Mouse (Mus musculus): Measurements from ENCODE around the gene Rspry1. TPM values are rescaled to one million over a fixed set of nuclear protein-coding genes. Genes with fewer than 3 reads are reported as not detected.

The Rspry1 gene
- 18.7 and 23.5 TPM in 2 replicates for total RNA-seq (2015; ENCODE audit: low replicate concordance)
- 29.0 and 35.3 TPM in 2 replicates for total RNA-seq (2017; ENCODE audit: low replicate concordance)

DNA sequence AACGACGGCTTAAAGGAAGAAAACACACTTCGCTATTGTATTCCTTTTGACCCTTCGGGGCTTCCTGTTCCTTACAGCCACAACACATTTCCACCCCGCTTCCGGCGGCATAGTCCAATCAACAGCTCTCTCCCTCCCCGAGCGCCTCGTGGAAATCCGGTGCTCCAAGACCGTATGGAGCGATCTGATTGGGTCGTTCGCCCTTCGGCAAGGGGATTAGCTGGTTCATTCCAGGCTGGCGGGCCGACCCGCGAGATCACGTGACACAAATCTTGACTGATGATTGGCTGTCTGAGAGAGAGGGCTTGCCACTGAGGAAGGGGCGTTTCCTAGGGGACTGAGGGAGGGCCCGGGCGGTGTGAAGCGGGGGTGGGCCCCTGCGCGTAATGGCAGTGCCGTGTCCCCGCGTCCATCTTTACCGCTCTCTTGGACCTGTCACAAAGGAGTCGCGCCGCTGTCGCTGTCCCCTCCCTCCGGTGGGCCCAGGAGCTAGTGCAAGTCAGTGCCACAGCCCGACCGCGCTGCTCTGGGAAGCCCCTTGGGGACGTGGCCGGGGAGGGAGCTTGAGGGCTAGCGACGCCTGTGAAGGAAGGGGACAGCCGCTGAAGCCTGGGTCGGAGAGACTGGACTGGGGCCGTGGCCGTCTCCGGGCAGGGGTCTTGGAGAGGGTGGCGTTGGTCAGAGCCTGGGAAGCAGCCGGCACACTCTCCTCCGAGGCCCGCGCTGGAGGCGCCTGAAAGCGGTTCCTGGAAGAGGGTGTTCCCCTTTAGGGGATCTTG, at the start of gene Rspry1, which contains the start of gene Fam192a:
Gene Rspry1 (plus strand): TSS at position 331 of the 779 bp plus-strand sequence.
Gene Fam192a (minus strand): TSS at position 391 of the 779 bp plus-strand sequence.
- ATAC-seq (replicated peaks; ENCODE audit: low FRiP score, poor library complexity, severe bottlenecking), result peak; percentile 91

DNA sequence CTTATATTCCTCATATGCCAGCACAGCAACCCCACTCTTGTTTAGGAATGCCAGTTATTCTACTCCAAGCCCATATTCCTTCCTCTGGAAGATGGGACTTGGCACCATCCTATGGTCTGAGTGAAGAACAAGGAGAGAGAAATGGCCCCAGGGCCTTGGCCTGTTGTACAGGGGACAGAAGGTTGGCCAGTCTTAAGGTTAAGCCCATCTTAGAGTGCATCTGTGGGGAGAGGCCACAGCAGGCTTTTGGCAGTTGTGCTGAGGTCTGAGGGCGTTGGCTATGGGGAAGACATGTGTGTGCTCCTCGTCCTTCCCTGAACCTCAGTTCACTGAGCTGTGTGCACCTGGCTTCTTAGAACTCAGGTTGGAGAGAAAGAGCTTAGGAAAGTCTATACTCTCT, 49.0 kb upstream of the Rspry1 start:
- ATAC-seq (replicated peaks; ENCODE audit: low FRiP score, poor library complexity, severe bottlenecking), result no peak

GRCm38 (mm10) chr8:94557281-94557680, 44.5 kb upstream of the Rspry1 start:
- ATAC-seq (replicated peaks; ENCODE audit: low FRiP score, poor library complexity, severe bottlenecking), result no peak

DNA sequence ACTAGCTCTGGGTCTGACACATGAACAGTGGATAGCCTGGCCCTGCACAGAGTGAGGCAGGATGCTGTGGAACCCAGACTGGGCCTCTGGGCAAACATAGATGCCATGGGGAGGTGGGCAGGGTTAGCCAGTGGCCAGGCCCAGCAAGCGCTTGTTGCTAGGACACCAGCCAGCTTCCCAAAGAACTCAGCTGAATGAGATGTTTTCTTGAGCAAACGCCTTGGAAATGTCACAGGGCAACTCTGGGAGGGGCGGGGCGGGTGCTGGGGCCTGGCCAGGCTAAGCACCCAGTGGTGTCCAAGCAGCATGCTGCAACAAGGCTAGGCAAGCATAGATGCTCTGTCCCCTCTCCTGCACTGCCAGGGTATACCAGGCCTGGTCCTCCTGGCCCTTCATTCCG, 40.5 kb upstream of the Rspry1 start:
- no peak for ATAC-seq (replicated peaks; ENCODE audit: low FRiP score, poor library complexity, severe bottlenecking)

DNA sequence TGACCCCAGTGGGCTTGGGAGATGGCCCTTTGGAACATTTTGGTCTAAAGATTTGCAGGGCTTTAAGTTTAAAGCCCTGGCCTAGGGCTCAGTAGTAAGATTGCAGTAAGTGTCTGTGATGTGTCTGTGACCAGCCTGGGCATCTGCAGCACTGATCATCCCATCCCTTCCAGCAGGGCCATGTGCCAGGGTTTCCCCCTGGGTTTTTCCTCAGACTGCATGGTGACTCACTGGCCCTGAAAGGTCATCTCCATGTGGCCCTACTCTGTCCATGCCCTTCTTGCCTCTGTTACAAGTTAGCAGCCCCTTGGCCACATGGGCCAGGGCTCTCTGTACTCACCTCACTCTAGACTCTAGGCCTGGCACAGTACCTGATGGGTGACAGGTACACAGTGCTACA, 37.3 kb upstream of the Rspry1 start:
- ATAC-seq (replicated peaks; ENCODE audit: low FRiP score, poor library complexity, severe bottlenecking), result no peak

- no peak for ATAC-seq (replicated peaks; ENCODE audit: low FRiP score, poor library complexity, severe bottlenecking)
Observed at GRCm38 (mm10) chr8:94566033-94566432, 35.7 kb upstream of the Rspry1 start.

- no peak for ATAC-seq (replicated peaks; ENCODE audit: low FRiP score, poor library complexity, severe bottlenecking)
Observed at GRCm38 (mm10) chr8:94566446-94567158, 35.1 kb upstream of the Rspry1 start.

- ATAC-seq (replicated peaks; ENCODE audit: low FRiP score, poor library complexity, severe bottlenecking), result no peak
Observed at GRCm38 (mm10) chr8:94567159-94567849, 34.4 kb upstream of the Rspry1 start.

- ATAC-seq (replicated peaks; ENCODE audit: low FRiP score, poor library complexity, severe bottlenecking), result no peak
Observed at GRCm38 (mm10) chr8:94568098-94568497, 33.6 kb upstream of the Rspry1 start.

DNA sequence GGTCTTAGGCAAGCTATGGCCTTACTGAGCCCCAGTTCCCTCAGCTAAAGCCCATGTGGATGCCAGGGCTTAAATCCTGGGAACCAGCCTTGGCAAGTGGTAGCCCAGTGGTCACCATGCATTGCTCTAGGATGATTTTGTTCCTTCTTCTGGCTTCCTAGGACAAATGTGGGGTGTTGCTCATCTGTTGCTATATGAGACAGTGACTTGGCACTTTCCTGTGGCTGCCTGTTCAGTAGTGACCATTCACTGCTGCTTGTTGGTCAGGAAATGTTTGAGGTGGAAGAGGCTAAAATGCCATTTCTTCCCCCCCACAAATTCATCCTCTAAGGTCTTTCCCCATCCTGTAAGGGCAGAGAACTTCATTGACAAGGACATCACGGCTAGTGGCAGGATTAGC, 32.3 kb upstream of the Rspry1 start:
- ATAC-seq (replicated peaks; ENCODE audit: low FRiP score, poor library complexity, severe bottlenecking), result no peak

GRCm38 (mm10) chr8:94571896-94572295, 29.8 kb upstream of the Rspry1 start:
- ATAC-seq (replicated peaks; ENCODE audit: low FRiP score, poor library complexity, severe bottlenecking), result no peak

DNA sequence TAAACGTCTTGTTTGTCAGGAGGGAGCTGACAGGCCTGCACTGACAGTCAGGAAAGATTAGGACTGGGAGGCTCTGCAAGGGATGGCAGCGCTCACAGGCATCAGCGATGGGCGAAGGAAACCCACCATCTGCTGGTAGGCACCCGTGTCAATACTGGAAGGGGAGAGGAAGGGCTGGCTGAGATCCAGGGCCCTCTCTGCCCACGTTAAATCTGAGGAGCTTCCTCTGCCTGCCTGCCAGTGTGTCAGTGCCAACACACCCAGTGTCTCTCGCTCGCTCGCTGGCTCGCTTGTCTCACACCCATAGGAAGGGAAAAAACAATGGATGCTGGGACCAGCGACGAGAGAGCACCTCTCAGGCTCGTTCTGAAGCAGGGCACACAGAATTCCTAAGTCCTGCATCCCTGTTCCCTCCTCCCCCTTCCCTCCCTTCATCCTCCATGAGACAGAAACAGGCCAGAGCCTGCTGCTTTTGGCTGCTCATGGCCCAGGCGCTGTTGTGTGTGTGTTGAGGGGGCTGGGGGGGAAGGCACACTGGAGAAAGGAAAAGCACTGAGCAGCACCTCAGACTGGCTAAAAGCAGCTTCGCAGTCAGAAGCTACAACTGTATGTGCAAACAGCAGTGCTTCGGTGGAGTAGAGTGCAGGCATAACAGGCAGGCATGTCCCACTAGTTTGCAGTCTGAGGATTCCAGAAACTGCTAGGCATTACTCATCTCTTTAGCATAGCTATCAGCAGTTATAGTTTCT, 27.4 kb upstream of the Rspry1 start:
- ATAC-seq (replicated peaks; ENCODE audit: low FRiP score, poor library complexity, severe bottlenecking), result no peak

DNA sequence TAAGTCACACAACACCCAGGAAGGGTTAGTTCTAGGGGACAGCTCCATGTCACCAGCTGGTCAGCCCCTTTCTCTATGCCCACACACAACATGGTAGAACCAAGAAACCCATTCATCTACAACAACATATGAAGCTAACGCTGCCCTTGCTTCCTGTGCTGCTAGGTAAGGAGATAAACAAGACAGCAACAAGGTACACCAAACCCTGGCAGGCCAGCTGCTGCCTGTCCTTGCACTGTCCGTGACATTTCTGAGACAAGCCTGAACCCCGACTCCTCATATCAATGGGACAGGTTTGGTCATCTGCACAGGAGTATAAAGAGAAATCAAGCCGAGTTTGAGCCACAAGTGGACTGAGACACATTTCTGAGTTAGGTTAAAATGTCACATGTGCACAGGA, 26.6 kb upstream of the Rspry1 start:
- no peak for ATAC-seq (replicated peaks; ENCODE audit: low FRiP score, poor library complexity, severe bottlenecking)

- ATAC-seq (replicated peaks; ENCODE audit: low FRiP score, poor library complexity, severe bottlenecking), result no peak
Observed at GRCm38 (mm10) chr8:94581820-94582483, 19.8 kb upstream of the Rspry1 start.

GRCm38 (mm10) chr8:94582569-94582968, 19.2 kb upstream of the Rspry1 start:
- no peak for ATAC-seq (replicated peaks; ENCODE audit: low FRiP score, poor library complexity, severe bottlenecking)

DNA sequence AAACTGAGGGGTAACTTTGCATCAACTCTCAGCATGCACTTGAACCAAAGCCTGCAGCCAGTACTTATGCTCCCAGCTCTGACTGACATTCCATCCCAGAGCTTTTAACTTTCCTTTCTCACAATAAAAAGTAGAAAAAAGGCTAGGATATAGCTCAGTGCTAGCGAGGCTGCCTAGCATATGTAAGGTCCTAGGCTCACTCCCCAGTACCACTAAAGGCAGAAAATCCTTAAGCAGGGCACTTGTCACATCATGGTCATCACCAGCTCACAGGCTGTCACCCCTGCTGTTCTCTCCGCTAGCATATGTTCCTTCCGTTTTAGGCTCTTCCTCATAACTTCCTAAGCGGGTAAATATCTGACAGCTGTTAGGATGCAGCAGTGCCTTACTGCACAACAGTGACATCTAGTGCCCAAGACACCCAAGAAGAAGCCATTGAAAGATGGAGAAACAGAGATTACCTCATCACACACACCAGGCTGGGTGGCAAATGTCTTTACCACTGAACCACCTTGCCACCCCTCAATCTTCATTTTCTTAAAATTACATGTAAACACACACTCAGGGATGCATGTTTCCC, 17.4 kb upstream of the Rspry1 start:
- peak; percentile 72 for ATAC-seq (replicated peaks; ENCODE audit: low FRiP score, poor library complexity, severe bottlenecking)

GRCm38 (mm10) chr8:94591691-94592090, 10.0 kb upstream of the Rspry1 start:
- ATAC-seq (replicated peaks; ENCODE audit: low FRiP score, poor library complexity, severe bottlenecking), result no peak

GRCm38 (mm10) chr8:94594211-94594610, 7.5 kb upstream of the Rspry1 start:
- ATAC-seq (replicated peaks; ENCODE audit: low FRiP score, poor library complexity, severe bottlenecking), result peak; percentile 74

GRCm38 (mm10) chr8:94600478-94600877, 1.3 kb upstream of the Rspry1 start:
- no peak for ATAC-seq (replicated peaks; ENCODE audit: low FRiP score, poor library complexity, severe bottlenecking)
